Mouse (Mus musculus): ENCODE data around the gene Myo9a. TPM values are rescaled to one million over a fixed set of nuclear protein-coding genes. Genes with fewer than 3 reads are reported as not detected.

Gene Myo9a
- total and polyA plus RNA-seq, 3 experiments = 1.6 to 2.6 (median 2.0) TPM

- no peak for DNase-seq (ENCODE audit: extremely low read depth)
- dilution Hi-C loops (cut with MboI; ENCODE audit: extremely low pct_ligation_motif_present, extremely low pct_unique_long_range_greater_than_20kb, low sequenced_read_pairs) = no loop called here
These were observed 26.8 kb upstream of the Myo9a start for GRCm38 (mm10) chr9:59723791-59724442.

GRCm38 (mm10) chr9:59725515-59725914 is 25.2 kb upstream of the Myo9a start:
- H3K4me3 ChIP-seq (replicated peaks in 1 of 3; ENCODE audit: low read depth in 2 of 3, low read length in 2 of 3, poor library complexity in 1 of 3) = no peak overlapping the region
- no peak for DNase-seq (ENCODE audit: extremely low read depth)
- H3K79me2 ChIP-seq (replicated peaks; ENCODE audit: control insufficient read depth, extremely low read depth, insufficient read depth, poor library complexity, severe bottlenecking) = no peaks in the 10 kb centered on the region
- in situ Hi-C loops (cut with MboI; ENCODE audit: low pct_ligation_motif_present, low pct_unique_long_range_greater_than_20kb, low sequenced_read_pairs) (no loop called here), dilution Hi-C loops (cut with MboI; ENCODE audit: extremely low pct_ligation_motif_present, extremely low pct_unique_long_range_greater_than_20kb, low sequenced_read_pairs) (no loop called here)
- H3K27me3 ChIP-seq (replicated peaks) = peaks cover 13% of the 10 kb centered on the region
- no peaks in the 10 kb centered on the region for H3K9me3 ChIP-seq (replicated peaks; ENCODE audit: low read length)
- peaks cover 0 to 8% of the 10 kb centered on the region in 2 experiments; a peak in 2 of 4 replicates for H3K4me1 ChIP-seq (ENCODE audit: control insufficient read depth in 1 of 2, insufficient read depth in 2 of 2)
- no peak overlapping the region for H3K4me2 ChIP-seq (ENCODE audit: insufficient read depth, low read depth, poor library complexity, severe bottlenecking)
- no peak overlapping the region for H3K9ac ChIP-seq (ENCODE audit: insufficient read depth, low read depth)
- no peaks in the 10 kb centered on the region for H3K36me3 ChIP-seq (replicated peaks in 1 of 2; ENCODE audit: control insufficient read depth in 1 of 2, insufficient read depth in 1 of 2, low read length in 1 of 2)
- TF ChIP-seq ZKSCAN1 (IDR thresholded peaks at IDR 0.05; ENCODE audit: borderline replicate concordance, low read depth, low read length) (no peak), USF1 (IDR thresholded peaks at IDR 0.05; ENCODE audit: low read depth, low read length) (no peak), GABPA (IDR thresholded peaks at IDR 0.05; ENCODE audit: insufficient replicate concordance, low read depth, low read length) (no peak), MYC (IDR thresholded peaks at IDR 0.05; ENCODE audit: low read depth, low read length) (no peak), JUND (conservative IDR thresholded peaks at IDR 0.05; ENCODE audit: low read depth, low read length) (no peak), CHD2 (IDR thresholded peaks at IDR 0.05; ENCODE audit: low read length) (no peak), MAFK (IDR thresholded peaks at IDR 0.05; ENCODE audit: insufficient replicate concordance, low read length) (no peak), MXI1 (IDR thresholded peaks at IDR 0.05; ENCODE audit: low read depth, low read length) (no peak), TBP (conservative IDR thresholded peaks at IDR 0.05; ENCODE audit: low read depth, low read length) (no peak), KAT2A (IDR thresholded peaks at IDR 0.05; ENCODE audit: insufficient replicate concordance, low read length) (no peak), SMC3 (IDR thresholded peaks at IDR 0.05; ENCODE audit: low read depth, low read length) (no peak), ZMIZ1 (IDR thresholded peaks at IDR 0.05; ENCODE audit: low read depth, low read length) (no peak), TCF12 (IDR thresholded peaks at IDR 0.05; ENCODE audit: low read depth, low read length) (no peak)
- no peak overlapping the region for H3K27ac ChIP-seq (ENCODE audit: insufficient read depth, low read depth)

More at GRCm38 (mm10) chr9:59723791-59724442, 26.8 kb upstream of the Myo9a start:
- Histone ChIP-seq H3K4me1 (ENCODE audit: control insufficient read depth in 1 of 2, insufficient read depth in 2 of 2) (peaks cover 0 to 8% of the 10 kb centered on the region in 2 experiments; a peak in 2 of 4 replicates), H3K9me3 (replicated peaks; ENCODE audit: low read length) (peaks cover 3% of the 10 kb centered on the region), H3K36me3 (replicated peaks in 1 of 2; ENCODE audit: control insufficient read depth in 1 of 2, insufficient read depth in 1 of 2, low read length in 1 of 2) (no peaks in the 10 kb centered on the region), H3K4me2 (ENCODE audit: insufficient read depth, low read depth, poor library complexity, severe bottlenecking) (no peak overlapping the region), H3K79me2 (replicated peaks; ENCODE audit: control insufficient read depth, extremely low read depth, insufficient read depth, poor library complexity, severe bottlenecking) (no peaks in the 10 kb centered on the region), H3K9ac (ENCODE audit: insufficient read depth, low read depth) (no peak overlapping the region), H3K27me3 (replicated peaks) (peaks cover 14% of the 10 kb centered on the region), H3K27ac (ENCODE audit: insufficient read depth, low read depth) (no peak overlapping the region), H3K4me3 (replicated peaks in 1 of 3; ENCODE audit: low read depth in 2 of 3, low read length in 2 of 3, poor library complexity in 1 of 3) (no peak overlapping the region)
- in situ Hi-C loops (cut with MboI; ENCODE audit: low pct_ligation_motif_present, low pct_unique_long_range_greater_than_20kb, low sequenced_read_pairs) = loop anchor here (5.0 kb wide), 1 partner anchor 233 kb away; no protein-coding TSS in a partner anchor
- TF ChIP-seq KAT2A (IDR thresholded peaks at IDR 0.05; ENCODE audit: insufficient replicate concordance, low read length) = no peak
- no peak for TF ChIP-seq ZKSCAN1 (IDR thresholded peaks at IDR 0.05; ENCODE audit: borderline replicate concordance, low read depth, low read length)
- no peak for TF ChIP-seq CHD1 (IDR thresholded peaks at IDR 0.05; ENCODE audit: low read depth, low read length)
- TF ChIP-seq POLR2AphosphoS2 (IDR thresholded peaks at IDR 0.05; ENCODE audit: low read depth, low read length) = no peak
- TF ChIP-seq MAFK (IDR thresholded peaks at IDR 0.05; ENCODE audit: insufficient replicate concordance, low read length) = no peak
- TF ChIP-seq ELF1 (IDR thresholded peaks at IDR 0.05; ENCODE audit: low read depth, low read length) = no peak
